Mouse (Mus musculus): ENCODE measurements around the gene Chn1. TPM values are rescaled to one million over a fixed set of nuclear protein-coding genes. Genes with fewer than 3 reads are reported as not detected.

The Chn1 gene
- total and polyA plus RNA-seq, 3 experiments, result 4.2 to 17.0 (median 9.9) TPM

DNA sequence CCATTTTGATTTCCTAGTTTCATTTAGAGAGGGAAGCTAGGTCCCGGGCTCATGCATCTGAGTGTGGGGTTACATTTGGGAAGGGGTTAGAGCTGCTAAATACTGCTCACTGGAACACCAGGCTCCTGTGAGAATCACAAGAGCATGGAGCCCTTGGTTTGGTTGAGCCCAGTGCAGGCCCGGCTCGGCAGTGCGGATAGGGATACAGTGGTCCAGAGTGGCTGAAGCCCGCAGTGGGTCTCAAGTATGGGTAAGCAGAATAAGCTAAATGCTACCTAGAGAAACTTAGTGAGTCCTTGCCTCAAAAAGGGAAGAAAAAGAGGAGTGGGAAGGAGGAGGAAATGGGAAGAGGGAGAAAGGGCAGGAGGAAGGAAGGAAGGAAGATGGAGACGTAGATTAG, 168.5 kb downstream of the Chn1 start:
- dilution Hi-C loops (cut with MboI; ENCODE audit: extremely low pct_ligation_motif_present, extremely low pct_unique_long_range_greater_than_20kb, low sequenced_read_pairs), result no loop called here
- H3K79me2 ChIP-seq (replicated peaks; ENCODE audit: control insufficient read depth, extremely low read depth, insufficient read depth, poor library complexity, severe bottlenecking), result no peaks in the 10 kb centered on the region
- H3K9ac ChIP-seq (ENCODE audit: insufficient read depth, low read depth), result no peak overlapping the region
- H3K36me3 ChIP-seq (replicated peaks in 1 of 2; ENCODE audit: control insufficient read depth in 1 of 2, insufficient read depth in 1 of 2, low read length in 1 of 2), result no peaks in the 10 kb centered on the region
- no peaks in the 10 kb centered on the region for H3K9me3 ChIP-seq (replicated peaks; ENCODE audit: low read length)
- TF ChIP-seq NRF1 (IDR thresholded peaks at IDR 0.05; ENCODE audit: low read depth, low read length), result no peak
- TF ChIP-seq USF1 (IDR thresholded peaks at IDR 0.05; ENCODE audit: low read depth, low read length), result no peak
- TF ChIP-seq CHD1 (IDR thresholded peaks at IDR 0.05; ENCODE audit: low read depth, low read length), result no peak
- no peak for TF ChIP-seq RAD21 (IDR thresholded peaks at IDR 0.05; ENCODE audit: low read depth, low read length)
- TF ChIP-seq PAX5 (IDR thresholded peaks at IDR 0.05; ENCODE audit: low read length), result no peak
- no peak for TF ChIP-seq TBP (conservative IDR thresholded peaks at IDR 0.05; ENCODE audit: low read depth, low read length)
- no peak for TF ChIP-seq USF2 (conservative IDR thresholded peaks at IDR 0.05; ENCODE audit: low read depth, low read length)
- no peak for TF ChIP-seq MYC (IDR thresholded peaks at IDR 0.05; ENCODE audit: low read depth, low read length)
- TF ChIP-seq ZKSCAN1 (IDR thresholded peaks at IDR 0.05; ENCODE audit: borderline replicate concordance, low read depth, low read length), result no peak
- in situ Hi-C loops (cut with MboI; ENCODE audit: low pct_ligation_motif_present, low pct_unique_long_range_greater_than_20kb, low sequenced_read_pairs), result no loop called here
- no peak for DNase-seq (ENCODE audit: extremely low read depth)
- H3K27ac ChIP-seq (ENCODE audit: insufficient read depth, low read depth), result no peak overlapping the region
- no peak overlapping the region for H3K4me2 ChIP-seq (ENCODE audit: insufficient read depth, low read depth, poor library complexity, severe bottlenecking)
- H3K27me3 ChIP-seq (replicated peaks), result no peaks in the 10 kb centered on the region
- H3K4me1 ChIP-seq (ENCODE audit: control insufficient read depth in 1 of 2, insufficient read depth in 2 of 2), result peaks cover 4 to 24% of the 10 kb centered on the region in 2 experiments; a peak in 3 of 4 replicates
- no peak overlapping the region for H3K4me3 ChIP-seq (replicated peaks in 1 of 3; ENCODE audit: low read depth in 2 of 3, low read length in 2 of 3, poor library complexity in 1 of 3)

DNA sequence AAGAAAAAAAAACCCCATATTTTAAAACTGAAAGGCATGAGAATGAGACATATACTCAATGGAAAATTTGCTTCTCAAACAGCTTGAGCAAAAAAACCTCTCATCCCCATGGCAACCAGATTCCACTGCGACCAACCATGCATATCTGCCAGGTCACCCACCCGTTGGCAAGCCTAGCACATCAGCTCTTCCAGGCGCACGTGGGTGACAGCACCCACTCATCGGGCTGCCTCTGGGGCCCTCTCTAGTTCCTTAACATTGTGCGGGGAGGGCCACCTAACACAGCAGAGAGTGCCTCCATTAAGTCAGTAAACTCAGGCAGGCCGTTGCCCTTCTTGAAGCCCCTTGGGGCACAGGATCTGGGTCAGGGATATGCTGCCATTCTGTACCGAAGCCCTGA, 170.1 kb downstream of the Chn1 start:
- Histone ChIP-seq H3K27me3 (replicated peaks) (no peaks in the 10 kb centered on the region), H3K9ac (ENCODE audit: insufficient read depth, low read depth) (no peak overlapping the region), H3K36me3 (replicated peaks in 1 of 2; ENCODE audit: control insufficient read depth in 1 of 2, insufficient read depth in 1 of 2, low read length in 1 of 2) (no peaks in the 10 kb centered on the region), H3K4me2 (ENCODE audit: insufficient read depth, low read depth, poor library complexity, severe bottlenecking) (no peak overlapping the region), H3K79me2 (replicated peaks; ENCODE audit: control insufficient read depth, extremely low read depth, insufficient read depth, poor library complexity, severe bottlenecking) (no peaks in the 10 kb centered on the region), H3K27ac (ENCODE audit: insufficient read depth, low read depth) (no peak overlapping the region), H3K4me1 (ENCODE audit: control insufficient read depth in 1 of 2, insufficient read depth in 2 of 2) (peaks cover 4 to 24% of the 10 kb centered on the region in 2 experiments; a peak in 3 of 4 replicates), H3K4me3 (replicated peaks in 1 of 3; ENCODE audit: low read depth in 2 of 3, low read length in 2 of 3, poor library complexity in 1 of 3) (no peak overlapping the region), H3K9me3 (replicated peaks; ENCODE audit: low read length) (no peaks in the 10 kb centered on the region)
- peak; percentile 70 for DNase-seq (ENCODE audit: extremely low read depth)
- dilution Hi-C loops (cut with MboI; ENCODE audit: extremely low pct_ligation_motif_present, extremely low pct_unique_long_range_greater_than_20kb, low sequenced_read_pairs) (no loop called here), in situ Hi-C loops (cut with MboI; ENCODE audit: low pct_ligation_motif_present, low pct_unique_long_range_greater_than_20kb, low sequenced_read_pairs) (no loop called here)
- TF ChIP-seq ETS1 (conservative IDR thresholded peaks at IDR 0.05; ENCODE audit: low read depth, low read length), result peak; percentile 29; the same call in 1 of the 2 replicates
- no peak for TF ChIP-seq E2F4 (IDR thresholded peaks at IDR 0.05; ENCODE audit: insufficient replicate concordance, low read depth, low read length)
- no peak for TF ChIP-seq MYC (IDR thresholded peaks at IDR 0.05; ENCODE audit: low read depth, low read length)
- TF ChIP-seq SMC3 (IDR thresholded peaks at IDR 0.05; ENCODE audit: low read depth, low read length), result no peak
- peak; percentile 84 for TF ChIP-seq BHLHE40 (IDR thresholded peaks at IDR 0.05; ENCODE audit: low read depth, low read length)
- peak; percentile 48; the same call in 1 of the 2 replicates for TF ChIP-seq MAX (IDR thresholded peaks at IDR 0.05; ENCODE audit: low read length)
- no peak for TF ChIP-seq MEF2A (IDR thresholded peaks at IDR 0.05; ENCODE audit: borderline replicate concordance, low read depth, low read length)
- peak; percentile 15; the same call in 1 of the 2 replicates for TF ChIP-seq EP300 (IDR thresholded peaks at IDR 0.05; ENCODE audit: low read length)
- no peak for TF ChIP-seq ZC3H11A (IDR thresholded peaks at IDR 0.05; ENCODE audit: low read depth, low read length)
- peak; percentile 87 for TF ChIP-seq ZNF384 (IDR thresholded peaks at IDR 0.05; ENCODE audit: low read depth, low read length)
- 0 out of 2 replicates have a peak, but pooled peaks have one; percentile 47 for TF ChIP-seq MXI1 (IDR thresholded peaks at IDR 0.05; ENCODE audit: low read depth, low read length)
- peak; percentile 18; the same call in 1 of the 2 replicates for TF ChIP-seq USF1 (IDR thresholded peaks at IDR 0.05; ENCODE audit: low read depth, low read length)
- no peak for TF ChIP-seq KAT2A (IDR thresholded peaks at IDR 0.05; ENCODE audit: insufficient replicate concordance, low read length)
